Mouse (Mus musculus) bone marrow macrophage, adult 2 months (primary cell): ENCODE results near the gene Dhdh.

Experiments
- CTCF ChIP-seq: IDR thresholded peaks from 2 replicates; pipeline ENCODE4 v1.5.1; 2012; ENCODE audit warnings: low read depth, mild to moderate bottlenecking, low read length, moderate library complexity
- POLR2A ChIP-seq: IDR thresholded peaks from 2 replicates; pipeline ENCODE4 v1.6.1; 2012; ENCODE audit warnings: mild to moderate bottlenecking, low read depth, low read length, borderline replicate concordance

- no peak for TF ChIP-seq CTCF
- TF ChIP-seq POLR2A = no peak
These were observed 24.4 kb downstream of the Dhdh start for GRCm38 (mm10) chr7:45463987-45464778.
